Mouse (Mus musculus) heart, postnatal 0 days (tissue): ENCODE results near the gene Olfr878.

ENCODE experiments used
- CTCF ChIP-seq: IDR thresholded peaks from 2 replicates; pipeline ENCODE4 v1.5.1; 2016; ENCODE audit warnings: antibody characterized with exemption, control low read depth, low read depth
- EP300 ChIP-seq: IDR thresholded peaks from 2 replicates; pipeline ENCODE4 v1.6.1; 2016; ENCODE audit warnings: antibody characterized with exemption, low read depth

GRCm38 (mm10) chr9:37905555-37905954 lies 12.1 kb upstream of the Olfr878 start:
- TF ChIP-seq CTCF, result no peak
- TF ChIP-seq EP300, result no peak
